Mouse (Mus musculus) gastrocnemius, postnatal 25 days (tissue): Measurements from ENCODE around the gene Arhgap10. TPM values are rescaled to one million over a fixed set of nuclear protein-coding genes. Genes with fewer than 3 reads are reported as not detected.
A peak's percentile ranks its signal among the peaks of the same experiment; 100 is the strongest.

ENCODE experiments used
- DNase-seq: peaks from one replicate; pipeline ENCODE4 v3.0.0; 2022
- total RNA-seq, 2 experiments: library from RNA; stranded (reverse); gene quantifications; 1 replicate in 1 of 2; 2 replicates in 1 of 2; pipeline ENCODE4 v1.2.3; 2021

Gene Arhgap10
- total RNA-seq, 2 experiments from 2014 or later, result 48.2 to 58.2 TPM

- peak; percentile 30 for DNase-seq
These were observed 30.1 kb downstream of the Arhgap10 start for GRCm38 (mm10) chr8:77487590-77488214.

- no peak for DNase-seq
These were observed 31.0 kb downstream of the Arhgap10 start for GRCm38 (mm10) chr8:77486749-77487148.

GRCm38 (mm10) chr8:77484817-77485216, 32.9 kb downstream of the Arhgap10 start:
- DNase-seq, result no peak

GRCm38 (mm10) chr8:77484266-77484665, 33.5 kb downstream of the Arhgap10 start:
- DNase-seq, result no peak

GRCm38 (mm10) chr8:77483676-77484075, 34.1 kb downstream of the Arhgap10 start:
- peak; percentile 10 for DNase-seq

- peak; percentile 76 for DNase-seq
These were observed 36.0 kb downstream of the Arhgap10 start for GRCm38 (mm10) chr8:77481791-77482190.

GRCm38 (mm10) chr8:77479995-77480394, 37.8 kb downstream of the Arhgap10 start:
- no peak for DNase-seq

GRCm38 (mm10) chr8:77478913-77479273, 38.9 kb downstream of the Arhgap10 start:
- DNase-seq, result peak; percentile 18

GRCm38 (mm10) chr8:77478155-77478912, 39.4 kb downstream of the Arhgap10 start:
- DNase-seq, result no peak

- no peak for DNase-seq
These were observed 40.1 kb downstream of the Arhgap10 start for GRCm38 (mm10) chr8:77477684-77478083.

- DNase-seq, result no peak
These were observed 43.1 kb downstream of the Arhgap10 start for GRCm38 (mm10) chr8:77474614-77475013.

GRCm38 (mm10) chr8:77473773-77474172, 44.0 kb downstream of the Arhgap10 start:
- no peak for DNase-seq

- peak; percentile 52 for DNase-seq
These were observed 44.4 kb downstream of the Arhgap10 start for GRCm38 (mm10) chr8:77473373-77473772.

GRCm38 (mm10) chr8:77461392-77461791, 56.4 kb downstream of the Arhgap10 start:
- no peak for DNase-seq

GRCm38 (mm10) chr8:77460363-77460762, 57.4 kb downstream of the Arhgap10 start:
- no peak for DNase-seq

GRCm38 (mm10) chr8:77459696-77460095, 58.1 kb downstream of the Arhgap10 start:
- DNase-seq, result no peak

GRCm38 (mm10) chr8:77458575-77458974, 59.2 kb downstream of the Arhgap10 start:
- DNase-seq, result no peak

GRCm38 (mm10) chr8:77456263-77456662, 61.5 kb downstream of the Arhgap10 start:
- no peak for DNase-seq

GRCm38 (mm10) chr8:77453836-77454235, 63.9 kb downstream of the Arhgap10 start:
- peak; percentile 48 for DNase-seq

- DNase-seq, result no peak
These were observed 66.0 kb downstream of the Arhgap10 start for GRCm38 (mm10) chr8:77451466-77452382.

GRCm38 (mm10) chr8:77451052-77451451, 66.7 kb downstream of the Arhgap10 start:
- no peak for DNase-seq

- DNase-seq, result no peak
These were observed 71.5 kb downstream of the Arhgap10 start for GRCm38 (mm10) chr8:77446294-77446693.

- DNase-seq, result no peak
These were observed 72.1 kb downstream of the Arhgap10 start for GRCm38 (mm10) chr8:77445642-77446041.
